Comparison of ENCODE assay signal across 9 mouse cellular contexts in genomic region chr4:126296617-126297101, GRCm38 (mm10). TPM values are rescaled to one million over a fixed set of nuclear protein-coding genes. Genes with fewer than 3 reads are reported as not detected.
A peak's percentile ranks its signal among the peaks of the same experiment; 100 is the strongest.
DNase-seq lines count a peak whose midpoint lies in the region; ATAC-seq and TF ChIP-seq lines count a peak whose summit lies in the region.
"Had no signal": no experiment of that assay in that cellular context is flagged by ENCODE, and none has a peak within 500 bp of the region (broad histone marks: within the 10 kb centered on the region; RNA-seq: fewer than 3 reads in every experiment).

No protein-coding gene starts in this region.

- H3K36me3 ChIP-seq in liver, embryonic 14.5 days (replicated peaks; ENCODE audit: control insufficient read depth, insufficient read depth, low read depth): no peaks in the 10 kb centered on the region
- no peaks in the 10 kb centered on the region for H3K36me3 ChIP-seq in neural tube, embryonic 12.5 days

- no peak for TF ChIP-seq EP300 in liver, embryonic 14.5 days (IDR thresholded peaks at IDR 0.05; ENCODE audit: low read depth)

- no peak overlapping the region for H3K9ac ChIP-seq in liver, embryonic 14.5 days (replicated peaks)
- peak overlapping the region; percentile 54 for H3K9ac ChIP-seq in neural tube, embryonic 12.5 days

- no peak for TF ChIP-seq CTCF in liver, embryonic 14.5 days (IDR thresholded peaks at IDR 0.05; ENCODE audit: low read depth)

- H3K4me2 ChIP-seq in liver, embryonic 14.5 days (ENCODE audit: low read depth): peak overlapping the region; percentile 7
- peak overlapping the region; percentile 70 for H3K4me2 ChIP-seq in neural tube, embryonic 12.5 days (replicated peaks)

- no peak overlapping the region for H3K4me3 ChIP-seq in liver, embryonic 14.5 days (ENCODE audit: insufficient read depth in 1 of 2, low read depth in 2 of 2, low read length in 2 of 2)
- H3K4me3 ChIP-seq in neural tube, embryonic 12.5 days: peak overlapping the region; percentile 23; the same call in 1 of the 2 replicates

- ATAC-seq in inflammation-experienced regulatory T-cells, adult 6 months: peak; percentile 15
- no peak for ATAC-seq in liver, embryonic 14.5 days (ENCODE audit: insufficient read depth)
- no peak for ATAC-seq in neural tube, embryonic 12.5 days (ENCODE audit: low FRiP score, low read depth)

- no peaks in the 10 kb centered on the region for H3K4me1 ChIP-seq in liver, embryonic 14.5 days (replicated peaks; ENCODE audit: control insufficient read depth in 2 of 2, insufficient read depth in 2 of 2, low read length in 1 of 2)
- peaks cover 23% of the 10 kb centered on the region for H3K4me1 ChIP-seq in neural tube, embryonic 12.5 days

- 2% methylated on average over 34 of the region's 34 CpGs for WGBS in liver, embryonic 14.5 days (ENCODE audit: insufficient replicate concordance)
- under 1% methylated on average over 34 of the region's 34 CpGs for WGBS in neural tube, embryonic 12.5 days

- no peak overlapping the region for H3K27ac ChIP-seq in liver, embryonic 14.5 days
- H3K27ac ChIP-seq in neural tube, embryonic 12.5 days: no peak overlapping the region
- H3K27ac ChIP-seq: macrophage had no signal

- H3K27me3 ChIP-seq in liver, embryonic 14.5 days (ENCODE audit: control insufficient read depth, insufficient read depth, low read length): peaks cover 44% of the 10 kb centered on the region
- peaks cover 70% of the 10 kb centered on the region for H3K27me3 ChIP-seq in neural tube, embryonic 12.5 days (replicated peaks)

- H3K9me3 ChIP-seq in liver, embryonic 14.5 days (ENCODE audit: control insufficient read depth, low read length): no peaks in the 10 kb centered on the region
- no peaks in the 10 kb centered on the region for H3K9me3 ChIP-seq in neural tube, embryonic 12.5 days

- peak; percentile 43 for DNase-seq in right cerebral cortex, adult 18-20 months
- DNase-seq in right cerebral cortex, postnatal 36 days (ENCODE audit: low spot score in 2 of 2): no peak
- DNase-seq in cerebellum, postnatal 36 days: peak; percentile 64 to 74
- peak; percentile 66 to 83 for DNase-seq in gastrocnemius, postnatal 4 days (ENCODE audit: low spot score in 2 of 2)
- no peak for DNase-seq in liver, embryonic 14.5 days (ENCODE audit: low read depth in 3 of 3, low spot score in 3 of 3)
- DNase-seq in adipocyte (ENCODE audit: low spot score): no peak

RNA-seq across cellular contexts. Expression of gene Col8a2, which starts 10.1 kb away (rescaled TPM):
- total RNA-seq in gastrocnemius, postnatal 4 days (2021): 10 to 100 TPM in 1 of 2 experiments, 1 to 10 TPM in 1; 7.0 to 10.1 TPM
- not detected for polyA plus RNA-seq in inflammation-experienced regulatory T-cells, adult 6 months (2017; shearing (Covaris generic))
- 0.15 and 0.28 TPM in 2 replicates for polyA plus RNA-seq in liver, embryonic 14.5 days (2012; rRNA removed)
- polyA plus RNA-seq in liver, embryonic 14.5 days (2014; fragmentation: Nextera tagmentation; extraction: Ambion mirVana): 0.25 and 0.52 TPM in 2 replicates
- polyA plus RNA-seq in neural tube, embryonic 12.5 days (2016; fragmentation: Nextera tagmentation; extraction: Ambion mirVana): 12.1 and 13.8 TPM in 2 replicates
- polyA plus RNA-seq: macrophage had no signal

RNA-seq across cellular contexts. Expression of gene Adprhl2, which starts 24.8 kb away (rescaled TPM):
- 10 to 100 TPM; 20.8 to 21.2 TPM for total RNA-seq in gastrocnemius, postnatal 4 days (2021)
- 10 to 100 TPM; 15.9 to 22.5 (median 22.1) TPM for polyA plus RNA-seq in inflammation-experienced regulatory T-cells, adult 6 months (2017; shearing (Covaris generic))
- 15.4 TPM in 2 replicates for polyA plus RNA-seq in liver, embryonic 14.5 days (2012; rRNA removed)
- 15.4 and 18.4 TPM in 2 replicates for polyA plus RNA-seq in liver, embryonic 14.5 days (2014; fragmentation: Nextera tagmentation; extraction: Ambion mirVana)
- polyA plus RNA-seq in neural tube, embryonic 12.5 days (2016; fragmentation: Nextera tagmentation; extraction: Ambion mirVana): 70.3 and 73.6 TPM in 2 replicates

RNA-seq across cellular contexts. Expression of gene Tekt2, which starts 28.8 kb away (rescaled TPM):
- 1 to 10 TPM; 1.2 to 1.6 TPM for total RNA-seq in gastrocnemius, postnatal 4 days (2021)
- polyA plus RNA-seq in inflammation-experienced regulatory T-cells, adult 6 months (2017; shearing (Covaris generic)): not detected
- polyA plus RNA-seq in liver, embryonic 14.5 days (2012; rRNA removed): 0.45 and 0.85 TPM in 2 replicates
- polyA plus RNA-seq in liver, embryonic 14.5 days (2014; fragmentation: Nextera tagmentation; extraction: Ambion mirVana): 0.39 and 0.44 TPM in 2 replicates
- polyA plus RNA-seq in neural tube, embryonic 12.5 days (2016; fragmentation: Nextera tagmentation; extraction: Ambion mirVana): 3.3 and 4.0 TPM in 2 replicates

RNA-seq across cellular contexts. Expression of gene Trappc3, which starts 34.5 kb away (rescaled TPM):
- total RNA-seq in gastrocnemius, postnatal 4 days (2021): 10 to 100 TPM; 36.6 to 37.3 TPM
- polyA plus RNA-seq in inflammation-experienced regulatory T-cells, adult 6 months (2017; shearing (Covaris generic)): 10 to 100 TPM; 55.8 to 71.3 (median 70.8) TPM
- 16.3 and 23.4 TPM in 2 replicates for polyA plus RNA-seq in liver, embryonic 14.5 days (2012; rRNA removed)
- 8.8 and 9.2 TPM in 2 replicates for polyA plus RNA-seq in liver, embryonic 14.5 days (2014; fragmentation: Nextera tagmentation; extraction: Ambion mirVana)
- polyA plus RNA-seq in neural tube, embryonic 12.5 days (2016; fragmentation: Nextera tagmentation; extraction: Ambion mirVana): 119 and 127 TPM in 2 replicates

RNA-seq across cellular contexts. Expression of gene Map7d1, which starts 40.5 kb away (rescaled TPM):
- 100 to 1,000 TPM; 254 to 283 TPM for total RNA-seq in gastrocnemius, postnatal 4 days (2021)
- 1 to 10 TPM; 3.2 to 6.6 (median 5.1) TPM for polyA plus RNA-seq in inflammation-experienced regulatory T-cells, adult 6 months (2017; shearing (Covaris generic))
- 8.6 and 9.4 TPM in 2 replicates for polyA plus RNA-seq in liver, embryonic 14.5 days (2012; rRNA removed)
- 4.9 and 6.1 TPM in 2 replicates for polyA plus RNA-seq in liver, embryonic 14.5 days (2014; fragmentation: Nextera tagmentation; extraction: Ambion mirVana)
- 140 and 149 TPM in 2 replicates for polyA plus RNA-seq in neural tube, embryonic 12.5 days (2016; fragmentation: Nextera tagmentation; extraction: Ambion mirVana)

Comparison
In these comparisons a context has a peak if more than half of its experiments do, and no peak if none do; other contexts are left out.
1. DNase-seq: peak in right cerebral cortex, adult 18-20 months (single experiment), cerebellum, postnatal 36 days (2 of 2) and gastrocnemius, postnatal 4 days (2 of 2); none in right cerebral cortex, postnatal 36 days (0 of 2), liver, embryonic 14.5 days (0 of 3) and adipocyte (single experiment).